In genomic region chr9:114046028-114046427, GRCm38 (mm10) we compare ENCODE assay signal across 9 mouse cellular contexts. TPM values are rescaled to one million over a fixed set of nuclear protein-coding genes. Genes with fewer than 3 reads are reported as not detected.
A peak's percentile ranks its signal among the peaks of the same experiment; 100 is the strongest.
DNase-seq lines count a peak whose midpoint lies in the region; ATAC-seq and TF ChIP-seq lines count a peak whose summit lies in the region.
"Had no signal": no experiment of that assay in that cellular context is flagged by ENCODE, and none has a peak within 500 bp of the region (broad histone marks: within the 10 kb centered on the region; RNA-seq: fewer than 3 reads in every experiment).

Fbxl2 (minus strand) TSS chr9:114046191.

- no peaks in the 10 kb centered on the region for H3K36me3 ChIP-seq in embryonic facial prominence, embryonic 14.5 days (ENCODE audit: control insufficient read depth, insufficient read depth, low read length)
- no peaks in the 10 kb centered on the region for H3K36me3 ChIP-seq in intestine, embryonic 16.5 days (ENCODE audit: control insufficient read depth, insufficient read depth, low read length)

- ATAC-seq in embryonic facial prominence, embryonic 14.5 days (ENCODE audit: low read depth): peak; percentile 44; the same call in 1 of the 2 replicates
- peak; percentile 65 for ATAC-seq in intestine, embryonic 16.5 days

- 83% methylated on average over 10 of the region's 10 CpGs for WGBS in embryonic facial prominence, embryonic 14.5 days
- 82% methylated on average over 10 of the region's 10 CpGs for WGBS in intestine, embryonic 16.5 days

- H3K4me1 ChIP-seq in embryonic facial prominence, embryonic 14.5 days (ENCODE audit: control insufficient read depth, insufficient read depth, low read length): no peaks in the 10 kb centered on the region
- peaks cover 8% of the 10 kb centered on the region; the same call in 1 of the 2 replicates for H3K4me1 ChIP-seq in intestine, embryonic 16.5 days (ENCODE audit: control insufficient read depth, insufficient read depth, low read length)

- no peak for TF ChIP-seq CTCF in left cerebral cortex, adult 2 months (IDR thresholded peaks at IDR 0.05)

- intact Hi-C loops in left cerebral cortex, adult 2 months (cut with DNase I): no loop called here

- no peak within 1 kb of the TSS for H3K9ac ChIP-seq in embryonic facial prominence, embryonic 14.5 days (ENCODE audit: low read depth, low read length)
- no peak within 1 kb of the TSS for H3K9ac ChIP-seq in intestine, embryonic 16.5 days (ENCODE audit: low read depth, low read length)

- no peak for DNase-seq in left cerebral cortex, adult 2 months (ENCODE audit: extremely low spot score in 1 of 2, low spot score in 2 of 2)
- no peak for DNase-seq in left cerebral cortex, adult 9 months (ENCODE audit: low spot score in 2 of 2)
- no peak for DNase-seq in embryonic facial prominence, embryonic 14.5 days (ENCODE audit: low spot score)
- peak; percentile 38 for DNase-seq in skeletal muscle tissue, adult 2 months (ENCODE audit: low read depth, low spot score)
- DNase-seq in ovary, postnatal 36 days (ENCODE audit: low spot score): no peak
- DNase-seq in thymus, postnatal 4 days: no peak
- DNase-seq: cerebellum, postnatal 10 days; right cerebral cortex, postnatal 25 days had no signal

- H3K27ac ChIP-seq in left cerebral cortex, adult 2 months: no peak within 1 kb of the TSS
- H3K27ac ChIP-seq in embryonic facial prominence, embryonic 14.5 days (replicated peaks; ENCODE audit: low read depth, low read length): no peak within 1 kb of the TSS
- H3K27ac ChIP-seq in intestine, embryonic 16.5 days (ENCODE audit: low read length): no peak within 1 kb of the TSS

- no peaks in the 10 kb centered on the region for H3K9me3 ChIP-seq in embryonic facial prominence, embryonic 14.5 days (ENCODE audit: control insufficient read depth, low read length)
- no peaks in the 10 kb centered on the region for H3K9me3 ChIP-seq in intestine, embryonic 16.5 days (ENCODE audit: control insufficient read depth, low read length)

- no peak within 1 kb of the TSS for H3K4me2 ChIP-seq in embryonic facial prominence, embryonic 14.5 days (ENCODE audit: low read depth, low read length)
- no peak within 1 kb of the TSS for H3K4me2 ChIP-seq in intestine, embryonic 16.5 days (ENCODE audit: low read depth, low read length)

- no peaks in the 10 kb centered on the region for H3K27me3 ChIP-seq in embryonic facial prominence, embryonic 14.5 days (replicated peaks; ENCODE audit: control insufficient read depth, insufficient read depth, low read length)
- no peaks in the 10 kb centered on the region for H3K27me3 ChIP-seq in intestine, embryonic 16.5 days (replicated peaks; ENCODE audit: control insufficient read depth, insufficient read depth, low read length)

- no peak within 1 kb of the TSS for H3K4me3 ChIP-seq in left cerebral cortex, adult 2 months
- H3K4me3 ChIP-seq in embryonic facial prominence, embryonic 14.5 days (ENCODE audit: low read depth, low read length): no peak within 1 kb of the TSS
- H3K4me3 ChIP-seq in intestine, embryonic 16.5 days (ENCODE audit: low read length): peak within 1 kb of the TSS; percentile 7; the same call in 1 of the 2 replicates

RNA-seq across cellular contexts. Expression of gene Fbxl2, which starts in this region (rescaled TPM):
- 10 to 100 TPM; 57.4 to 59.4 TPM for total RNA-seq in left cerebral cortex, adult 2 months (2021)
- polyA plus RNA-seq in embryonic facial prominence, embryonic 14.5 days (2014; fragmentation: Nextera tagmentation; extraction: Ambion mirVana): 6.8 and 8.4 TPM in 2 replicates
- 2.7 TPM in 2 replicates for polyA plus RNA-seq in intestine, embryonic 16.5 days (2015; fragmentation: Nextera tagmentation; extraction: Ambion mirVana)
